Mouse (Mus musculus): ENCODE measurements at regions not wholly inside any gene's neighbourhood (a gene's known extent, or its start where the extent isn't known, plus 50 kb on each side); places are given as distances from the start of the nearest gene placed in this dataset.
A peak's percentile ranks its signal among the peaks of the same experiment; 100 is the strongest.

GRCm38 (mm10) chr8:26287665-26288064 lies 168.3 kb downstream of the Gm45692 start:
- no peak for DNase-seq (ENCODE audit: low spot score)

- no peak for DNase-seq (ENCODE audit: low spot score)
These were observed 168.8 kb downstream of the Gm45692 start for GRCm38 (mm10) chr8:26288163-26288562.

GRCm38 (mm10) chr8:26298066-26298804 lies 178.9 kb downstream of the Gm45692 start:
- DNase-seq (ENCODE audit: low spot score), result no peak

- no peak for DNase-seq (ENCODE audit: low spot score)
These were observed 180.9 kb downstream of the Gm45692 start for GRCm38 (mm10) chr8:26300246-26300645.

DNA sequence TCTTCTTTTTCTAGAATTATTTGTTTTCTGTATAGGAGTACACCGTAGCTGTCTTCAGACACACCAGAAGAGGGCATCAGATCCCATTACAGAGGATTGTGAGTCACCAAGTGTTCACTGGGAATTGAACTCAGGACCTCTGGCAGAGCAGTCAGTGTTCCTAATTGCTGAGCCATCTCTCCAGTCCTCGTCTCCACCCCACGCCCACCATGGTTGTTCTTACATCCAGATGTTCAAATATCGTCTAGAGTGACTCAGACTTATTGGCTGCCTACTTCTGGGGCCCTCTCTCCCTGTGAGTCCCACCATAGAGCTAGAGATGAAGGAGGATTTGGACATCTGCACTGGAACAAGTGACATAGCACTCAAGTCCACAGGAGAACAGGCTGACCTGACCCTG lies 182.6 kb downstream of the Gm45692 start:
- no peak for DNase-seq (ENCODE audit: low spot score)

- no peak for DNase-seq (ENCODE audit: low spot score)
These were observed 185.2 kb downstream of the Gm45692 start for GRCm38 (mm10) chr8:26304566-26304965.

- no peak for DNase-seq (ENCODE audit: low spot score)
These were observed 185.9 kb downstream of the Gm45692 start for GRCm38 (mm10) chr8:26305061-26305879.

GRCm38 (mm10) chr8:26308121-26308641 lies 188.8 kb downstream of the Gm45692 start:
- DNase-seq (ENCODE audit: low spot score), result no peak

DNA sequence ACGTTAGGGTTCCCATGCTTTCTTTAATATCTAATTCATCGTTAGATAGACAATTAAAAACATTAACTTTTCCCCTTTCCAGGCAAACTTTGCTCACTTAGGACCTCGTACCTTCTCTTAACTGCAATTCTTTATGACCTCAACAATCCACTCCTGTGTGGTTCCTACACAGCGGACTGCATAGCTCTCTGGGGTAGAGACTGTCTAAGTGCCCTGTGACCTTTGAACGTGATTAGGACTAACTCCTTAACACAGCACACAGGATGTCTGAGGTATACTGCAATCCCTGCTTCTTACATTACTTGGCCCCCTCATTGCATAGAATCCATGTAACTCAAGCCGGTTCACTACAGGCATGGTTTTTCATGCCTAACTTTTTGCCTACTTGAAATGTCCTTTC lies 190.4 kb downstream of the Gm45692 start:
- DNase-seq (ENCODE audit: low spot score), result no peak

DNA sequence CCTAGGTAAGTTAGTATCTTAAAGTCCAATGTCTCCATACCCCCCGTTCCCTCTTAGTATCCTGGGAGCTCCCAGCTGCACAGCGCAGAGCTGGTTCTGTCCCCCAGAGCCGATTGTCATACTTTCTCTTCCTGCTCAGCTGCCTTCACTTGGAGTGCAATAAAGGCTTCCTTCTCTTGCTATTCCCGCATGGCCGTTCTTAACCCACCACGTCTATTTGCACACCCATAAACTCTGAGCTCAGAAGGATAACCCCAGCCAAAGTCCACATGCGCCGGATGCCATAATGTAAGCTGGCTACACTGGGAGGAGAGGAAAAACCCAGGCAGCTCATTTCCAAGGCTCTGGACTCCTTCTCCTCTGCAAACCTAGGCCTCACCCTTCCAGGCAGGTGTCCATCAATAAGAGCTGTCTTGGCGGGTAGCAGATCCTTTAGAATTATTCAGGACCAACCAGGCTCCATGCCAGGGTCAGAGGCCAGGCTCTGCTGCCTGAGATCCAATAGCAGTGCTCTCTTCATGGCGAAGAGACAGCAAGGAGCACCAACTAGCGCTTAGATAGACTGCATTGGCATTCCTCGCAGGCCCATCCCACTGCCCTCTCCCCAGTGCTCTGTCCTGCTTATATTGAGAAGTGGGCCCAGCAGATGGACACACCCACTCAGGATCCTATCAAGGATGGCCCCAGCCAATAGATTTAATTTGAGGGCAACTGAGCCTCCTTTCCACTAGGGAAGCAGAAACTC lies 204.4 kb downstream of the Gm45692 start:
- DNase-seq (ENCODE audit: low spot score), result no peak

DNA sequence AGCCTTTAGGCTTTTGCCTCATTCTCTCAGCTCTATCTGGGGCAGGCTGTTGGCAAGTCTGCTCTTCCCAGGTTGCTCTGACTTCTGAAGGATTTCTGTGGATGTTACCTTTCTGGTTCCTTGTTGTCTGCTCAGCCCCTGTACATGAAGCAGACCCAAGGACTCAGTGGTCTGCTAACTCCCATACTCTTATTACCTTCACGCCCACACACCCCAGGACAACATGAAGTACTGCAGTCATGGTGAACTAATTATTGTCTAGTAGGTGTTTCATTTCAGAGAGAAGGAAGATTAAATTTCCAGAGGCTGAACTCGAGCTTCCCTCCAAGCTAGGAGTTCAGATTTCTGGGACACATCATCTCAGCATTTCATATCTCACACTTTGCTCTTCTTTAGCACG lies 205.3 kb downstream of the Gm45692 start:
- no peak for DNase-seq (ENCODE audit: low spot score)

GRCm38 (mm10) chr8:26329813-26330212 lies 210.5 kb downstream of the Gm45692 start:
- DNase-seq (ENCODE audit: low spot score), result no peak

GRCm38 (mm10) chr8:26336906-26337650 lies 217.7 kb downstream of the Gm45692 start:
- DNase-seq (ENCODE audit: low spot score), result no peak

DNA sequence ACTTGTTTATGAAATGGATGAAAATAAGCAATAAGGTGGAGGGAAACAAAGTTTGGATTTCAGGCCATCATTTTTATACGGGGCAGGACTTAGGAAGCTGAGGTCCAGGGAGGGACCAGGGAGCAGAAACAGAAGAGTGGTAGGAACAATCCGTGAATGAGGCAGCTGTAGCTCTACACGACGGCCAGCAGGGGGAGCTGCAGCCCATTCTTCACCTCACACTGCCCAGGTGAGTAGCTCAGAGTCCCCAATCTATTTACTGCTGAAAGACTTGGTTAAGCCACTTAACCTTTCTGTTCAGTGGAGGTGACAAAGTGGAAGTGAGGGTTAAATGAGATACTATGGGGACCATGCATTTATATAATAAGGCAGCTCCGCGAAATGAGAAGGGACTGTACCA lies 225.7 kb downstream of the Gm45692 start:
- peak; percentile 8 for DNase-seq (ENCODE audit: low spot score)

GRCm38 (mm10) chr8:26349231-26349630 lies 229.9 kb downstream of the Gm45692 start:
- no peak for DNase-seq (ENCODE audit: low spot score)

DNA sequence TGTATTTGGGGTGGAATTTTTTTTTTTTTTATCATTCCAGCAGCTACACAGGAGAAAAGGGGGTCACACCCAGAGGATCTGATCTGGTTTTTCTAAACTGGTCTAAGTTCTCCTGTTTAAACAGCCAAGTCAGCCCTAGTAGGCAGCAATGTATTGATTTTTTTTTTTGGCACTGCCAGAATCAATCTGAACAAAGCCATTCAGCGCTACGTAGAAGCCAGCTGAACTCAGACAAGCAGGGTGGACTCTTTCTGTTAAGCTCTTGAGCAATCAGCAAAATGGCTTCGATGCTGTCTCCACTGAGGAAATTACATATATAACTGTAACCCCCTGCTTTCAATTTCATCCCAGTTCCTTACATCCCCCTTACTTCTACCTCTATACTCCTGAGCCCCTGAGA lies 230.5 kb downstream of the Gm45692 start:
- no peak for DNase-seq (ENCODE audit: low spot score)

DNA sequence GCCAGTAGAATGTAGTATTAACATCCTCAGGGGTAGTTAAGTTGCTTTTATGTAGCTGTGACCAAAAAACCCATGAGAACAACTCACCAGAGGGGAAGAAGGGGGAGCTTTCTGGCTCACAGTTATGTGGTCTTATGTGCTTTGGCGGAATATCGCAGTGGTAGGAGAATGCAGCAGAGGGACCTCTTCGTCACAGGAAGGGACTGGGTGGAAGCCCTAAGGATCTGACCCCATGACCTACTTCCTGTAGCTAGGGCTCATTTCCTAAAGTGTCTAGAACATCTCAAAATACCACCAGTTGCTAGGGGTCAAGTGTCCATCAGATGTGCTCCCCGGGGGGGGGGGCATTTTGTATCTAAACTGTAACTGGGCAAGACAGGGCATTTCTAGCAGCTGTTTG lies 231.3 kb downstream of the Gm45692 start:
- DNase-seq (ENCODE audit: low spot score), result no peak

- DNase-seq (ENCODE audit: low spot score), result peak; percentile 11
These were observed 232.6 kb downstream of the Gm45692 start for GRCm38 (mm10) chr8:26351643-26352540.

- DNase-seq (ENCODE audit: low spot score), result no peak
These were observed 233.2 kb downstream of the Gm45692 start for GRCm38 (mm10) chr8:26352541-26353010.

DNA sequence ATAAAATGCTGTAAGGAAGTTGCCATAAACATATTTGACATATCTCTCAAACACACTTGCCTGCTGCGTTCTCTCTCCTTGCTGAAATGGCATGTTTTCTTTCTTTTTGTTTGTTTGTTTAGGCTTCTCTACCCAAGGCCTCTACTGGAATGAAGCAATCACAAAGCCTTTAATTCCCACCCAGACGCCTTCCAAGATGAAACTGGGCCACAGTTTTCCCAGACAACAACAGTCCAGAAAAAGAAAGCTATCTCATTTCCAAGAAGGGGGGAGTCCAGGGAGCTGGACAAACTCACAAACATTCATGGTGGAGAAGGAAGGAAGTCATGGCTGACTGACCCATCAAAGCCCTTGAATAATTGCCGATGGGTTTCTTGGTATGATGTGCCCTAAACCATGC lies 234.1 kb downstream of the Gm45692 start:
- no peak for DNase-seq (ENCODE audit: low spot score)

- no peak for DNase-seq (ENCODE audit: low spot score)
These were observed 235.2 kb downstream of the Gm45692 start for GRCm38 (mm10) chr8:26354516-26354915.

Data from left cerebral cortex, adult 11 months (tissue).